Mouse (Mus musculus) spleen, adult 2 months (tissue): Measurements from ENCODE around the gene Gm10073. TPM values are rescaled to one million over a fixed set of nuclear protein-coding genes. Genes with fewer than 3 reads are reported as not detected.

Experiments
- DNase-seq, 2 experiments: peaks; one replicate each; pipeline versions ENCODE4 v3.0.0 to v3.0.0-alpha.2; 2012 to 2021; ENCODE audit warnings: low spot score in 2 of 2, low read depth in 1 of 2
- H3K27ac ChIP-seq: fragments of 200-500 bp; 2 replicates; pipeline ENCODE4 v1.5.1; 2012; ENCODE audit warnings: low read length, inconsistent platforms; ENCODE audit not compliant: insufficient read depth
- H3K27me3 ChIP-seq: fragments of 200-500 bp; 2 replicates; pipeline ENCODE4 v1.6.1; 2012; ENCODE audit warnings: mild to moderate bottlenecking, moderate library complexity, low read length, inconsistent platforms; ENCODE audit not compliant: control insufficient read depth, insufficient read depth
- H3K36me3 ChIP-seq: fragments of 200-500 bp; 2 replicates; pipeline ENCODE4 v1.6.1; 2012; ENCODE audit warnings: mild to moderate bottlenecking, low read length, inconsistent platforms; ENCODE audit not compliant: control insufficient read depth, insufficient read depth
- H3K4me1 ChIP-seq: fragments of 200-500 bp; 2 replicates; pipeline ENCODE4 v1.6.1; 2011; ENCODE audit warnings: inconsistent platforms; ENCODE audit not compliant: control insufficient read depth, insufficient read depth, insufficient read length
- H3K4me3 ChIP-seq: fragments of 200-500 bp; 2 replicates; pipeline ENCODE4 v1.5.1; 2011; ENCODE audit warnings: mild to moderate bottlenecking, inconsistent platforms; ENCODE audit not compliant: insufficient read depth, insufficient read length; ENCODE audit errors: extremely low read depth
- CTCF ChIP-seq: fragments of 200-500 bp; IDR thresholded peaks from 2 replicates; pipeline ENCODE4 v1.5.1; 2011; ENCODE audit warnings: mild to moderate bottlenecking, inconsistent platforms; ENCODE audit not compliant: insufficient read depth, insufficient read length, insufficient replicate concordance; ENCODE audit errors: extremely low read depth
- POLR2A ChIP-seq: fragments of 200-500 bp; IDR thresholded peaks from 2 replicates; pipeline ENCODE4 v1.6.1; 2011; ENCODE audit warnings: low read depth, low read length, inconsistent platforms
- WGBS: fragments of 180-500 bp; shearing (Covaris S2); methylation state at CpG from one replicate; pipeline ENCODE4 v1.1.7; 2018; 5-methylcytosine and 5-hydroxymethylcytosine counted together
- polyA plus RNA-seq: library from polyadenylated mRNA; depleted of rRNA; stranded (reverse); fragments of >200 nt; gene quantifications from 2 replicates; pipeline ENCODE4 v1.2.3, GENCODE M21; 2012

The Gm10073 gene
- polyA plus RNA-seq, 1 experiment = 153 TPM

- 90% methylated on average over 7 of the region's 7 CpGs for WGBS
- no peaks in the 10 kb centered on the region for H3K4me1 ChIP-seq
- H3K4me3 ChIP-seq = no peak overlapping the region
- no peak for TF ChIP-seq CTCF
- no peak for TF ChIP-seq POLR2A
- H3K27me3 ChIP-seq = no peaks in the 10 kb centered on the region
- no peak for DNase-seq
- H3K36me3 ChIP-seq = no peaks in the 10 kb centered on the region
- H3K27ac ChIP-seq = no peak overlapping the region
These were observed 4.3 kb downstream of the Gm10073 start for GRCm38 (mm10) chr8:106569006-106569405.

- Histone ChIP-seq H3K27ac (no peak overlapping the region), H3K27me3 (no peaks in the 10 kb centered on the region), H3K4me1 (no peaks in the 10 kb centered on the region; the same call in 1 of the 2 replicates), H3K4me3 (no peak overlapping the region), H3K36me3 (no peaks in the 10 kb centered on the region)
- DNase-seq = peak in 1 of 2 experiments; percentile 7
- TF ChIP-seq CTCF (no peak), POLR2A (no peak)
- WGBS = 83% methylated on average over 3 of the region's 3 CpGs
These were observed 9.5 kb downstream of the Gm10073 start for GRCm38 (mm10) chr8:106563691-106564182.

GRCm38 (mm10) chr8:106561097-106561865 lies 12.0 kb downstream of the Gm10073 start:
- DNase-seq = peak; percentile 30 to 56
- Histone ChIP-seq H3K4me1 (no peaks in the 10 kb centered on the region; the same call in 1 of the 2 replicates), H3K36me3 (no peaks in the 10 kb centered on the region), H3K27ac (no peak overlapping the region), H3K4me3 (no peak overlapping the region), H3K27me3 (no peaks in the 10 kb centered on the region)
- WGBS = 27% methylated on average over 21 of the region's 21 CpGs
- TF ChIP-seq CTCF = peak; percentile 71; the same call in 1 of the 2 replicates
- TF ChIP-seq POLR2A = no peak

GRCm38 (mm10) chr8:106559844-106560243 lies 13.4 kb downstream of the Gm10073 start:
- no peaks in the 10 kb centered on the region for H3K27me3 ChIP-seq
- no peak for DNase-seq
- no peak overlapping the region for H3K27ac ChIP-seq
- no peaks in the 10 kb centered on the region; the same call in 1 of the 2 replicates for H3K4me1 ChIP-seq
- H3K36me3 ChIP-seq = no peaks in the 10 kb centered on the region
- 79% methylated on average over 9 of the region's 9 CpGs for WGBS
- TF ChIP-seq CTCF = no peak
- no peak for TF ChIP-seq POLR2A
- no peak overlapping the region for H3K4me3 ChIP-seq

DNA sequence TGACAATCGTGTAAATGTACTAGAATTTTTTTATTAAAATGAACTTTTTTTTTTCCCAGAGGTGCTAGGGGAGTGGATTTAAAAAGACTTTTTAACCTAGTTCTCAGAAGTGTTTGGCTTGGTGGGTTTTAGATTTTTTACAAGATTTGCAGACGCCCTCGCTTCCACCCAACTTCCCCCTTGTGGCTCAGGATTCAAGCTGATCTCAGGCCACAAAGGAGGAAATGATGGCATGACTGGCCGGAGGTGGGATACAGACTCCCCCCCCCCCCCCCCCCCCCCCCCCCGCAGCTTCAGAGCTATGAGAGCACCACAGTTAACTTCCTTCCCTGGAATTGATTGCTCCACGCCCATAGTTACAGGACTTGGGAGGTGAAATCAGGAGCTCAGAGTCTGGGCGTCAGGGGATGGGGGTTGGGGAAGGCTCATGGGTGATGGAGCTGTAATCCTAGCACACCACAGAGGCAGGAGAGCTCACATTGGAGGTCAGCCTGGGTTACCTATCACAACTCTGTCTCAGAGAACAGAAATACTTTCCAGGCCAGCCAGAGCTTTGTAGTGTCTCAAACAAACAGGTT lies 17.1 kb downstream of the Gm10073 start:
- Histone ChIP-seq H3K4me3 (no peak overlapping the region), H3K27me3 (no peaks in the 10 kb centered on the region), H3K4me1 (no peaks in the 10 kb centered on the region), H3K36me3 (no peaks in the 10 kb centered on the region), H3K27ac (no peak overlapping the region)
- 8% methylated on average over 6 of the region's 7 CpGs for WGBS
- TF ChIP-seq CTCF (no peak), POLR2A (no peak)
- no peak for DNase-seq

DNA sequence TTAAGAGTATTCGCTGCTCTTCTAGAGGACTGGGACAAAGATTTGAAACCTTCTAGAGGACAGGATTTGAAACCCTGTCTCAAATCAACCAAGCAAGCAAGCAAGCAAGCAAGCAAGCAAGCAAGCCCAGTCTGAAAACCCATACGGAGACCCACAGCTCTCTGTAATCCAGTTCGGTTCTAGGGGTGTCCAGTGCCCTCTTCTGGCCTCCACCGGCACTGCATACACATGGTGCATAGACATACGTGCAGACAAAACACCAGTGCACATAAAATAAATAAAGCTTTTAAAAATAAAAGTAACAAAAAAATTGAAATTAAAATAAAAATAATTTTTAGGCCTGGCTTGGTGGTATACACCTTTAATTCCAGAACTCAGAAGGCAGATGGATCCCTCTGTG lies 19.2 kb downstream of the Gm10073 start:
- 95% methylated on average over 5 of the region's 5 CpGs for WGBS
- Histone ChIP-seq H3K36me3 (no peaks in the 10 kb centered on the region), H3K27ac (no peak overlapping the region), H3K4me3 (no peak overlapping the region), H3K27me3 (no peaks in the 10 kb centered on the region), H3K4me1 (no peaks in the 10 kb centered on the region)
- TF ChIP-seq CTCF (no peak), POLR2A (no peak)
- DNase-seq = no peak

- WGBS = 94% methylated on average over 1 of the region's 1 CpGs
These were observed 22.4 kb downstream of the Gm10073 start for GRCm38 (mm10) chr8:106550906-106551305.

More at GRCm38 (mm10) chr8:106550906-106551305, 22.4 kb downstream of the Gm10073 start:
- no peak for DNase-seq
- Histone ChIP-seq H3K4me3 (no peak overlapping the region), H3K27me3 (no peaks in the 10 kb centered on the region), H3K36me3 (no peaks in the 10 kb centered on the region), H3K4me1 (no peaks in the 10 kb centered on the region), H3K27ac (no peak overlapping the region)
- TF ChIP-seq CTCF (no peak), POLR2A (no peak)
